12 mouse cellular contexts compared by ENCODE assay signal in genomic region chr7:81131864-81132263, GRCm38 (mm10). TPM values are rescaled to one million over a fixed set of nuclear protein-coding genes. Genes with fewer than 3 reads are reported as not detected.
A peak's percentile ranks its signal among the peaks of the same experiment; 100 is the strongest.
DNase-seq lines count a peak whose midpoint lies in the region; ATAC-seq and TF ChIP-seq lines count a peak whose summit lies in the region.
"Had no signal": no experiment of that assay in that cellular context is flagged by ENCODE, and none has a peak within 500 bp of the region (broad histone marks: within the 10 kb centered on the region; RNA-seq: fewer than 3 reads in every experiment).

No protein-coding gene starts in this region.

- TF ChIP-seq POLR2A in lung, adult 2 months (IDR thresholded peaks at IDR 0.05; ENCODE audit: borderline replicate concordance, extremely low read depth, low read depth, low read length), result no peak

- WGBS in lung, adult 2 months, result 57% methylated on average over 7 of the region's 7 CpGs

- H3K4me3 ChIP-seq in lung, adult 2 months (replicated peaks; ENCODE audit: extremely low read depth, low read depth, low read length), result no peak overlapping the region
- H3K4me3 ChIP-seq: forebrain, embryonic 13.5 days; intestine, embryonic 15.5 days had no signal

- no peak for ATAC-seq in megakaryocyte-erythroid progenitor cell, adult 5-6 weeks (replicated peaks; ENCODE audit: low FRiP score, low TSS enrichment, poor library complexity, severe bottlenecking)
- ATAC-seq: forebrain, embryonic 13.5 days; intestine, embryonic 15.5 days; Patski had no signal

- peak; percentile 26 to 59 for DNase-seq in lung, adult 18-20 months
- no peak for DNase-seq in lung, adult 2 months
- DNase-seq in gastrocnemius, postnatal 14 days, result peak; percentile 37
- DNase-seq in heart, postnatal 4 days, result peak; percentile 34
- peak; percentile 75 for DNase-seq in skeletal muscle tissue, adult 2 months (ENCODE audit: low read depth, low spot score)
- no peak for DNase-seq in cerebellum, postnatal 14 days
- DNase-seq: adrenal gland, adult 8-10 months had no signal

- intact Hi-C loops in gastrocnemius, postnatal 14 days (cut with DNase I; ENCODE audit: low total_unique reads), result no loop called here

- TF ChIP-seq CTCF in lung, adult 2 months (IDR thresholded peaks at IDR 0.05; ENCODE audit: insufficient read depth, low read length), result no peak

- H3K4me1 ChIP-seq in lung, adult 2 months (ENCODE audit: control insufficient read depth, insufficient read depth, low read length), result no peaks in the 10 kb centered on the region

RNA-seq across cellular contexts. Expression of gene Slc28a1, which starts 17.3 kb away (rescaled TPM):
- 0.07 and 0.17 TPM in 2 replicates for polyA plus RNA-seq in lung, adult 2 months (2012; rRNA removed)
- total RNA-seq in gastrocnemius, postnatal 14 days (2021), result under 1 TPM; 0.43 to 0.66 TPM
- under 1 TPM in 1 of 2 experiments, not detected in 1; 0.33 TPM for total RNA-seq in heart, postnatal 4 days (2021)
- not detected in 2 replicates for total RNA-seq in megakaryocyte-erythroid progenitor cell, adult 5-6 weeks (2014; fragmentation: Nextera tagmentation)
- not detected in 2 replicates for total RNA-seq in megakaryocyte-erythroid progenitor cell, adult 5-6 weeks (2017)
- total RNA-seq: adrenal gland, adult 8-10 months; common myeloid progenitor, adult 5-6 weeks had no signal
- polyA plus RNA-seq: forebrain, embryonic 13.5 days; Patski had no signal

Comparison
In these comparisons a context has a peak if more than half of its experiments do, and no peak if none do; other contexts are left out.
1. DNase-seq: peak in lung, adult 18-20 months (2 of 2), gastrocnemius, postnatal 14 days (single experiment), heart, postnatal 4 days (single experiment) and skeletal muscle tissue, adult 2 months (single experiment); none in lung, adult 2 months (single experiment) and cerebellum, postnatal 14 days (0 of 2).